ENCODE assay signal across 32 mouse cellular contexts in the genomic region with DNA sequence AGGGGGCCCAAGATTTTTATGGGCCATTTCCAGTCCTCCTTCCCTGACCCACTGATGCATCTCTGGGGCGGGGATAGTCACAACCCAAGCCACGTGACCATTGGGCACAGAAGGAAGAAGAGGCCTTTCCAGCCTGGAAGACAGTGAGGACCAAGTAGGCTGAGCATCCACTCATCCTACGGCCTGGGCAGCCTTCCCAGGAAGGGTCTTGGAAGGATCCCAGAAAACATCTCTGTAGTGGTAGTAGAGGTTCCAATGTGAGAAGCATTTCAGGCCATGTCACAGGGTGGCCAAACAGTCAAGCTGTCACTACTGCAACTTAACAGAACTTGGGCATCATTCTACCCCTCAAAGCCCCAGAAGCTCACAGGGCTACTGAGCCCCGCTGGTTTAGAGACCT. TPM values are rescaled to one million over a fixed set of nuclear protein-coding genes. Genes with fewer than 3 reads are reported as not detected.
A peak's percentile ranks its signal among the peaks of the same experiment; 100 is the strongest.
DNase-seq lines count a peak whose midpoint lies in the region; ATAC-seq and TF ChIP-seq lines count a peak whose summit lies in the region.
"Had no signal": no experiment of that assay in that cellular context is flagged by ENCODE, and none has a peak within 500 bp of the region (broad histone marks: within the 10 kb centered on the region; RNA-seq: fewer than 3 reads in every experiment).

No protein-coding gene starts in this region.

- peaks cover 74% of the 10 kb centered on the region for H3K4me1 ChIP-seq in heart, embryonic 13.5 days
- no peaks in the 10 kb centered on the region for H3K4me1 ChIP-seq in lung, adult 2 months (ENCODE audit: control insufficient read depth, insufficient read depth, low read length)
- H3K4me1 ChIP-seq in limb, embryonic 10.5 days, result peaks cover 72% of the 10 kb centered on the region
- H3K4me1 ChIP-seq: embryonic facial prominence, embryonic 15.5 days; intestine, embryonic 15.5 days had no signal

- DNase-seq in cerebellum, postnatal 14 days, result peak; percentile 87 to 89
- DNase-seq in cerebellum, adult 8-10 months, result no peak
- DNase-seq in heart, adult 8-10 months (ENCODE audit: low spot score), result no peak
- peak; percentile 28 for DNase-seq in lung, postnatal 10 days
- DNase-seq in lung, adult 2 months, result no peak
- DNase-seq in limb, embryonic 10.5 days (ENCODE audit: low spot score), result no peak
- DNase-seq: adrenal gland, adult 2 months; adrenal gland, postnatal 14 days; B cell, adult 2 months; cerebellum, adult 11-12 months; cerebellum, adult 9-10 months; forebrain, postnatal 0 days; gastrocnemius, adult 2 months; gastrocnemius, postnatal 14 days; heart, adult 11 months had no signal

- peaks cover 31% of the 10 kb centered on the region for H3K27me3 ChIP-seq in heart, embryonic 13.5 days (replicated peaks)
- peaks cover 50% of the 10 kb centered on the region for H3K27me3 ChIP-seq in limb, embryonic 10.5 days (ENCODE audit: low read depth, poor library complexity, severe bottlenecking)
- H3K27me3 ChIP-seq: embryonic facial prominence, embryonic 12.5 days; embryonic facial prominence, embryonic 15.5 days had no signal

- H3K9me3 ChIP-seq in heart, embryonic 13.5 days, result no peaks in the 10 kb centered on the region
- H3K9me3 ChIP-seq in limb, embryonic 10.5 days (replicated peaks), result no peaks in the 10 kb centered on the region
- H3K9me3 ChIP-seq: embryonic facial prominence, embryonic 12.5 days; embryonic facial prominence, embryonic 15.5 days; hindbrain, embryonic 10.5 days; hindbrain, embryonic 13.5 days; intestine, embryonic 15.5 days had no signal

- no peak overlapping the region for H3K4me3 ChIP-seq in heart, embryonic 13.5 days
- no peak overlapping the region for H3K4me3 ChIP-seq in lung, adult 2 months (replicated peaks; ENCODE audit: extremely low read depth, low read depth, low read length)
- no peak overlapping the region for H3K4me3 ChIP-seq in limb, embryonic 10.5 days
- H3K4me3 ChIP-seq: embryonic facial prominence, embryonic 12.5 days; embryonic facial prominence, embryonic 15.5 days; gastrocnemius, adult 2 months; hindbrain, embryonic 10.5 days; hindbrain, embryonic 13.5 days; intestine, embryonic 15.5 days had no signal

- TF ChIP-seq CTCF in lung, adult 2 months (IDR thresholded peaks at IDR 0.05; ENCODE audit: insufficient read depth, low read length), result no peak

- WGBS in heart, embryonic 13.5 days, result 86% methylated on average over 4 of the region's 4 CpGs
- 81% methylated on average over 4 of the region's 4 CpGs for WGBS in lung, adult 2 months
- WGBS in limb, embryonic 10.5 days, result 47% methylated on average over 4 of the region's 4 CpGs

- H3K27ac ChIP-seq in heart, embryonic 13.5 days (replicated peaks), result peak overlapping the region; percentile 91
- peak overlapping the region; percentile 54; the same call in 1 of the 2 replicates for H3K27ac ChIP-seq in limb, embryonic 10.5 days
- H3K27ac ChIP-seq: embryonic facial prominence, embryonic 12.5 days; embryonic facial prominence, embryonic 15.5 days; gastrocnemius, adult 2 months; hindbrain, embryonic 13.5 days; intestine, embryonic 15.5 days had no signal

- no peaks in the 10 kb centered on the region for H3K36me3 ChIP-seq in heart, embryonic 13.5 days
- no peaks in the 10 kb centered on the region for H3K36me3 ChIP-seq in limb, embryonic 10.5 days
- H3K36me3 ChIP-seq: embryonic facial prominence, embryonic 12.5 days; embryonic facial prominence, embryonic 15.5 days; hindbrain, embryonic 10.5 days; hindbrain, embryonic 13.5 days; intestine, embryonic 15.5 days had no signal

- TF ChIP-seq POLR2A in lung, adult 2 months (IDR thresholded peaks at IDR 0.05; ENCODE audit: borderline replicate concordance, extremely low read depth, low read depth, low read length), result no peak

- H3K9ac ChIP-seq in heart, embryonic 13.5 days, result no peak overlapping the region
- H3K9ac ChIP-seq: embryonic facial prominence, embryonic 12.5 days; embryonic facial prominence, embryonic 15.5 days; forebrain, postnatal 0 days; hindbrain, embryonic 13.5 days; intestine, embryonic 15.5 days had no signal

- no peak overlapping the region for H3K4me2 ChIP-seq in heart, embryonic 13.5 days
- H3K4me2 ChIP-seq: embryonic facial prominence, embryonic 12.5 days; embryonic facial prominence, embryonic 15.5 days; hindbrain, embryonic 13.5 days; intestine, embryonic 15.5 days had no signal

- ATAC-seq in heart, embryonic 13.5 days (ENCODE audit: extremely low read depth, insufficient number of reproducible peaks, low FRiP score, low TSS enrichment), result no peak
- ATAC-seq: CD4-positive, CD25-positive, alpha-beta regulatory T cell, adult 4 months; forebrain, embryonic 14.5 days; forebrain, postnatal 0 days; hindbrain, embryonic 16.5 days; intestine, embryonic 15.5 days had no signal

RNA-seq across cellular contexts. Expression of gene Ubl4b, which starts 7.7 kb away (rescaled TPM):
- not detected in 2 replicates for polyA plus RNA-seq in heart, embryonic 13.5 days (2015; fragmentation: Nextera tagmentation; extraction: Ambion mirVana)
- total RNA-seq in heart, adult 8-10 months (2022), result not detected
- not detected in 2 replicates for polyA plus RNA-seq in lung, adult 2 months (2012; rRNA removed)
- polyA plus RNA-seq in limb, embryonic 10.5 days (2016; fragmentation: Nextera tagmentation; extraction: Ambion mirVana), result 0.76 and 0.98 TPM in 2 replicates
- total RNA-seq: adrenal gland, adult 2 months; adrenal gland, postnatal 14 days; common myeloid progenitor, adult 5-6 weeks; forebrain, postnatal 0 days; gastrocnemius, adult 2 months; gastrocnemius, postnatal 14 days; gastrocnemius, postnatal 4 days; heart, postnatal 25 days; MEL had no signal
- polyA plus RNA-seq: adrenal gland, adult 2 months; CD4-positive, CD25-positive, alpha-beta regulatory T cell, adult 4 months; embryonic facial prominence, embryonic 15.5 days; forebrain, embryonic 11.5 days; forebrain, embryonic 14.5 days; forebrain, postnatal 0 days; heart, embryonic 14.5 days; heart, postnatal 0 days; hindbrain, embryonic 10.5 days; hindbrain, embryonic 13.5 days; hindbrain, embryonic 16.5 days; intestine, embryonic 15.5 days had no signal

RNA-seq across cellular contexts. Expression of gene Alx3, which starts 32.2 kb away (rescaled TPM):
- 0.28 and 0.53 TPM in 2 replicates for polyA plus RNA-seq in heart, embryonic 13.5 days (2015; fragmentation: Nextera tagmentation; extraction: Ambion mirVana)
- not detected for total RNA-seq in heart, adult 8-10 months (2022)
- polyA plus RNA-seq in lung, adult 2 months (2012; rRNA removed), result not detected in 2 replicates
- polyA plus RNA-seq in limb, embryonic 10.5 days (2016; fragmentation: Nextera tagmentation; extraction: Ambion mirVana), result 31.1 and 37.4 TPM in 2 replicates
- total RNA-seq: adrenal gland, adult 2 months; adrenal gland, postnatal 14 days; adrenal gland, postnatal 4 days; common myeloid progenitor, adult 5-6 weeks; gastrocnemius, adult 2 months; gastrocnemius, postnatal 14 days; gastrocnemius, postnatal 4 days; heart, postnatal 25 days; MEL had no signal
- polyA plus RNA-seq: adrenal gland, adult 2 months; CD4-positive, CD25-positive, alpha-beta regulatory T cell, adult 4 months; heart, embryonic 14.5 days; heart, postnatal 0 days had no signal

RNA-seq across cellular contexts. Expression of gene Slc6a17, which starts 44.8 kb away (rescaled TPM):
- 4.1 and 4.7 TPM in 2 replicates for polyA plus RNA-seq in heart, embryonic 13.5 days (2015; fragmentation: Nextera tagmentation; extraction: Ambion mirVana)
- 1 to 10 TPM; 2.4 to 7.4 (median 4.8) TPM for total RNA-seq in heart, adult 8-10 months (2022)
- polyA plus RNA-seq in lung, adult 2 months (2012; rRNA removed), result 0.72 and 1.5 TPM in 2 replicates
- polyA plus RNA-seq in limb, embryonic 10.5 days (2016; fragmentation: Nextera tagmentation; extraction: Ambion mirVana), result 6.0 and 6.3 TPM in 2 replicates
- total RNA-seq: common myeloid progenitor, adult 5-6 weeks had no signal
- polyA plus RNA-seq: CD4-positive, CD25-positive, alpha-beta regulatory T cell, adult 4 months had no signal

Comparison
In these comparisons a context has a peak if more than half of its experiments do, and no peak if none do; other contexts are left out.
1. DNase-seq: peak in cerebellum, postnatal 14 days (2 of 2) and lung, postnatal 10 days (single experiment); none in cerebellum, adult 8-10 months (single experiment), heart, adult 8-10 months (single experiment), lung, adult 2 months (single experiment) and limb, embryonic 10.5 days (single experiment).
2. RNA of gene Alx3, which starts 32.2 kb away (polyA plus RNA-seq): 31.1 to 37.4 TPM in limb, embryonic 10.5 days; 0.28 to 0.53 TPM in heart, embryonic 13.5 days and not detected in lung, adult 2 months; every median in the first group is over 10 times any median in the second.